Mouse (Mus musculus) MEL (cell line): ENCODE measurements around the gene Klhdc7b. TPM values are rescaled to one million over a fixed set of nuclear protein-coding genes. Genes with fewer than 3 reads are reported as not detected.

Source experiments
- DNase-seq: peaks from one replicate; pipeline ENCODE4 v3.0.0; 2011; ENCODE audit warnings: low read depth, low spot score
- H3K27ac ChIP-seq: 2 replicates; pipeline ENCODE4 v1.5.1; 2012; ENCODE audit warnings: low read depth, mild to moderate bottlenecking, control low read depth, low read length, moderate library complexity; ENCODE audit not compliant: control insufficient read depth
- H3K27me3 ChIP-seq, 2 experiments: fragments of 150-350 bp in 1 of 2; sonication (generic) in 1 of 2; 2 replicates each; pipeline ENCODE4 v1.6.1; 2012; ENCODE audit warnings: low read length in 2 of 2, mild to moderate bottlenecking in 2 of 2, improper control_type of control experiment in 1 of 2, moderate library complexity in 1 of 2; ENCODE audit not compliant: insufficient read depth in 2 of 2, control insufficient read depth in 1 of 2
- H3K36me3 ChIP-seq, 2 experiments: 2 replicates each; pipeline ENCODE4 v1.6.1; 2012 to 2014; ENCODE audit warnings: low read length in 2 of 2, improper control_type of control experiment in 1 of 2, inconsistent platforms in 1 of 2, mild to moderate bottlenecking in 1 of 2; ENCODE audit not compliant: insufficient read depth in 2 of 2, control insufficient read depth in 1 of 2
- H3K4me1 ChIP-seq, 2 experiments: fragments of 150-350 bp in 1 of 2; sonication (generic) in 1 of 2; 2 replicates each; pipeline ENCODE4 v1.6.1; 2012; ENCODE audit warnings: low read length in 2 of 2, improper control_type of control experiment in 1 of 2, mild to moderate bottlenecking in 1 of 2; ENCODE audit not compliant: insufficient read depth in 2 of 2, control insufficient read depth in 1 of 2
- H3K4me3 ChIP-seq, 2 experiments: fragments of 150-350 bp in 1 of 2; sonication (generic) in 1 of 2; 2 replicates each; pipeline ENCODE4 v1.5.1; 2012; ENCODE audit warnings: low read depth in 2 of 2, low read length in 2 of 2, mild to moderate bottlenecking in 2 of 2, moderate library complexity in 2 of 2, control low read depth in 1 of 2, improper control_type of control experiment in 1 of 2; ENCODE audit not compliant: control insufficient read depth in 1 of 2, insufficient read depth in 1 of 2
- H3K79me2 ChIP-seq: 2 replicates; pipeline ENCODE4 v1.6.1; 2012; ENCODE audit warnings: mild to moderate bottlenecking, low read length, moderate library complexity; ENCODE audit not compliant: control insufficient read depth, poor library complexity, insufficient read depth
- H3K9ac ChIP-seq: 2 replicates; pipeline ENCODE4 v1.6.1; 2012; ENCODE audit warnings: low read depth, mild to moderate bottlenecking, control low read depth, low read length, moderate library complexity; ENCODE audit not compliant: control insufficient read depth, poor library complexity, severe bottlenecking
- H3K9me3 ChIP-seq: fragments of 150-350 bp; sonication (generic); replicated peaks from 2 replicates; pipeline ENCODE4 v1.6.1; 2012; ENCODE audit warnings: mild to moderate bottlenecking, low read length, improper control_type of control experiment, moderate library complexity; ENCODE audit not compliant: insufficient read depth
- BHLHE40 ChIP-seq: IDR thresholded peaks from 2 replicates; pipeline ENCODE4 v1.6.1; 2012; ENCODE audit warnings: low read depth, mild to moderate bottlenecking, inconsistent platforms, low read length, improper control_type of control experiment, borderline replicate concordance
- CHD2 ChIP-seq: IDR thresholded peaks from 2 replicates; pipeline ENCODE4 v1.6.1; 2011; ENCODE audit warnings: low read length, improper control_type of control experiment
- E2F4 ChIP-seq: IDR thresholded peaks from 2 replicates; pipeline ENCODE4 v1.6.1; 2011; ENCODE audit warnings: low read depth, low read length, improper control_type of control experiment, borderline replicate concordance
- EP300 ChIP-seq, 2 experiments: IDR thresholded peaks; 2 replicates each; pipeline ENCODE4 v1.6.1; 2011; ENCODE audit warnings: improper control_type of control experiment in 2 of 2, low read length in 2 of 2, low read depth in 1 of 2, mild to moderate bottlenecking in 1 of 2
- ETS1 ChIP-seq: IDR thresholded peaks from 2 replicates; pipeline ENCODE4 v1.6.1; 2012; ENCODE audit warnings: low read depth, mild to moderate bottlenecking, inconsistent platforms, low read length, improper control_type of control experiment, moderate library complexity
- GABPA ChIP-seq: IDR thresholded peaks from 2 replicates; pipeline ENCODE4 v1.6.1; 2012; ENCODE audit warnings: low read depth, mild to moderate bottlenecking, inconsistent platforms, low read length, improper control_type of control experiment, moderate library complexity
- KAT2A ChIP-seq: conservative IDR thresholded peaks from 2 replicates; pipeline ENCODE4 v1.6.1; 2012; ENCODE audit warnings: low read depth, low read length, improper control_type of control experiment, inconsistent platforms
- MAX ChIP-seq: IDR thresholded peaks from 2 replicates; pipeline ENCODE4 v1.6.1; 2011; ENCODE audit warnings: low read length, improper control_type of control experiment
- MEF2A ChIP-seq: IDR thresholded peaks from 2 replicates; pipeline ENCODE4 v1.6.1; 2014; ENCODE audit warnings: low read depth, mild to moderate bottlenecking, inconsistent platforms, low read length, improper control_type of control experiment; ENCODE audit not compliant: poor library complexity, insufficient replicate concordance, severe bottlenecking; ENCODE audit errors: extremely low read depth
- MYB ChIP-seq: IDR thresholded peaks from 2 replicates; pipeline ENCODE4 v1.6.1; 2011; ENCODE audit warnings: mild to moderate bottlenecking, low read depth, low read length, improper control_type of control experiment
- NRF1 ChIP-seq: IDR thresholded peaks from 2 replicates; pipeline ENCODE4 v1.6.1; 2014; ENCODE audit warnings: low read depth, mild to moderate bottlenecking, inconsistent platforms, low read length, improper control_type of control experiment, moderate library complexity; ENCODE audit not compliant: poor library complexity, insufficient read depth, severe bottlenecking
- POLR2A ChIP-seq, 2 experiments: IDR thresholded peaks; 2 replicates each; pipeline ENCODE4 v1.6.1; 2011 to 2012; ENCODE audit warnings: low read length in 2 of 2, mild to moderate bottlenecking in 2 of 2, control low read depth in 1 of 2, improper control_type of control experiment in 1 of 2, low read depth in 1 of 2, moderate library complexity in 1 of 2; ENCODE audit not compliant: control insufficient read depth in 1 of 2, insufficient read depth in 1 of 2, poor library complexity in 1 of 2
- POLR2AphosphoS2 ChIP-seq: IDR thresholded peaks from 2 replicates; pipeline ENCODE4 v1.6.1; 2011; ENCODE audit warnings: low read length, improper control_type of control experiment
- POLR2AphosphoS5 ChIP-seq: IDR thresholded peaks from 2 replicates; pipeline ENCODE4 v1.6.1; 2012; ENCODE audit warnings: low read depth, borderline replicate concordance, mild to moderate bottlenecking, inconsistent platforms, low read length, moderate library complexity, mixed read lengths
- RAD21 ChIP-seq: IDR thresholded peaks from 2 replicates; pipeline ENCODE4 v1.6.1; 2011; ENCODE audit warnings: mild to moderate bottlenecking, low read depth, low read length, improper control_type of control experiment
- SIN3A ChIP-seq: IDR thresholded peaks from 2 replicates; pipeline ENCODE4 v1.6.1; 2012; ENCODE audit warnings: low read length, improper control_type of control experiment, inconsistent platforms
- TAL1 ChIP-seq: IDR thresholded peaks from 2 replicates; pipeline ENCODE4 v1.6.1; 2012; ENCODE audit warnings: mild to moderate bottlenecking, inconsistent platforms, low read length, moderate library complexity, mixed read lengths
- TBP ChIP-seq: IDR thresholded peaks from 2 replicates; pipeline ENCODE4 v1.8.0; 2011; ENCODE audit warnings: low read depth, low read length, improper control_type of control experiment
- ZC3H11A ChIP-seq: IDR thresholded peaks from 2 replicates; pipeline ENCODE4 v1.6.1; 2012; ENCODE audit warnings: low read depth, mild to moderate bottlenecking, inconsistent platforms, low read length, improper control_type of control experiment
- polyA plus RNA-seq, 2 experiments: library from polyadenylated mRNA; stranded (reverse) in 1 of 2; unstranded in 1 of 2; fragments of >175 nt in 1 of 2; fragments of >200 nt in 1 of 2; gene quantifications; 2 replicates each; pipeline versions ENCODE4 v1.2.1 to v1.2.4; 2012; ENCODE audit warnings: low replicate concordance in 2 of 2, low read depth in 1 of 2; ENCODE audit not compliant: insufficient read length in 2 of 2, insufficient read depth in 1 of 2, missing spikeins in 1 of 2
- total RNA-seq: library from RNA; depleted of rRNA; stranded (reverse); fragments of 300-350 nt; gene quantifications from 2 replicates; pipeline ENCODE4 v1.2.3, GENCODE M21; 2012

The Klhdc7b gene
- total and polyA plus RNA-seq, 3 experiments = 0.01 TPM; not detected in 2

DNA sequence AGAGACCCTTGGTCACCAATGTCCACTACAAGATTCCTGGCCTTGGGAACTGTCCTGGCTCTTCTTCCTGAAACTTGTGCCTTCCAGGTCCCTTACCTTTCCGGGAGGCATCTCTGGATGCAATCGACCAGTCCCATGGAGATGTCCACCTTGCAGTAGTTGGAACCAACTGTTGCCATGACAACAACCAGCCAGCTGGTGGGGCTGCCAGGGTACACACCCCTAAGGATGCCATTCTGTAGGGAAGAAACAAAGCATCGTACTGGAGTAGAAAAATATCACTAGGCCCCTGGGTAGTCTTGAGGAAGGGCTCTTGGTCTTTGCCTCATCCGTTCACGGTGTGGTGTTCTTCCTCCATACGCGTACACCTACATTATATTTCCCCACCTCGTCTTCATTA, 39.9 kb downstream of the Klhdc7b start:
- no peak for DNase-seq
- Histone ChIP-seq H3K27ac (no peak overlapping the region), H3K9me3 (no peaks in the 10 kb centered on the region), H3K4me1 (peaks cover 0 to 4% of the 10 kb centered on the region in 2 experiments; a peak in 1 of 4 replicates), H3K9ac (no peak overlapping the region), H3K27me3 (no peaks in the 10 kb centered on the region), H3K79me2 (no peaks in the 10 kb centered on the region; the same call in 1 of the 2 replicates), H3K4me3 (no peak overlapping the region), H3K36me3 (peaks cover 0 to 3% of the 10 kb centered on the region in 2 experiments; a peak in 1 of 4 replicates)
- no peak for TF ChIP-seq SIN3A
- no peak for TF ChIP-seq CHD2
- TF ChIP-seq ETS1 = no peak
- TF ChIP-seq MYB = no peak
- TF ChIP-seq E2F4 = no peak
- TF ChIP-seq POLR2A (IDR thresholded peaks at IDR 0.05; ENCODE audit: control insufficient read depth in 1 of 2, insufficient read depth in 1 of 2, low read depth in 1 of 2, low read length in 2 of 2, poor library complexity in 1 of 2) = no peak
- TF ChIP-seq GABPA = no peak
- no peak for TF ChIP-seq BHLHE40
- TF ChIP-seq RAD21 = no peak
- TF ChIP-seq POLR2AphosphoS2 = no peak
- no peak for TF ChIP-seq NRF1
- no peak for TF ChIP-seq EP300 (IDR thresholded peaks at IDR 0.05; ENCODE audit: low read depth in 1 of 2, low read length in 2 of 2)
- TF ChIP-seq TBP = no peak
- no peak for TF ChIP-seq POLR2AphosphoS5
- no peak for TF ChIP-seq TAL1
- no peak for TF ChIP-seq ZC3H11A

DNA sequence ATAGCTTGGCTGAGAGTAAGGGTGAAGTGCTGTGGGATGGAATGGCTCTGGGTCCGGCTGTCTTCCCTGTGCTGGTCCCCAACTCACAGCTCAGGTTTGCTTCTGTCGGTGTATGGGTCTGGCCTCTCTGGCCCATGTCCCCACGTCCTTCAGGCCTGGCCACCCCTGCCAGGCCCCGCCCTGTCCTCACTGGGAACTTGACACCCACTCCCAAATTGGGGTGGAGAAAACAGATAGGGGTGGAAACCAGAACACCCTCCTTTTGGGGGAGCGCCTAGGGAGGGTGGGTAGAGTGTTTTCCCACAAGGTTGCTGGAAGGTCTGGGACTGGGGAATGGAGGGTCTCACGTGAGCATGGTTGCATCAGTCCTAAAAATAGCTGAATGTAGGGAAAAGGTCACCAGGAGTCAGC, 41.0 kb downstream of the Klhdc7b start, which contains the start of gene Cpt1b:
Cpt1b (minus strand) TSS at position 153 of the 411 bp plus-strand sequence.
- no peaks in the 10 kb centered on the region for H3K9me3 ChIP-seq
- peaks cover 0 to 4% of the 10 kb centered on the region in 2 experiments; a peak in 1 of 4 replicates for H3K4me1 ChIP-seq
- no peaks in the 10 kb centered on the region for H3K27me3 ChIP-seq
- H3K36me3 ChIP-seq = peaks cover 0 to 3% of the 10 kb centered on the region in 2 experiments; a peak in 1 of 4 replicates
- H3K4me3 ChIP-seq = no peak within 1 kb of the TSS
- TF ChIP-seq MAX = no peak
- no peak for TF ChIP-seq MEF2A
- TF ChIP-seq TAL1 = no peak
- no peak for TF ChIP-seq RAD21
- no peak for TF ChIP-seq NRF1
- no peak for TF ChIP-seq POLR2AphosphoS5
- no peak for TF ChIP-seq TBP
- TF ChIP-seq KAT2A = no peak
- no peak within 1 kb of the TSS for H3K27ac ChIP-seq
- DNase-seq = no peak
- H3K79me2 ChIP-seq = no peaks in the 10 kb centered on the region; the same call in 1 of the 2 replicates
- no peak within 1 kb of the TSS for H3K9ac ChIP-seq
